Mouse (Mus musculus) layer of hippocampus, postnatal 10 days (tissue): ENCODE data around the gene Zfp46. TPM values are rescaled to one million over a fixed set of nuclear protein-coding genes. Genes with fewer than 3 reads are reported as not detected.
A peak's percentile ranks its signal among the peaks of the same experiment; 100 is the strongest.

ENCODE experiments used
- DNase-seq, 2 experiments: peaks; one replicate each; pipeline ENCODE4 v3.0.0; 2021; ENCODE audit warnings: low spot score in 2 of 2
- long read RNA-seq: library from polyadenylated mRNA; stranded (forward); transcript quantifications from one replicate; pipeline ENCODE4 v2.0.0, GENCODE M21; 2023
- total RNA-seq, 2 experiments: library from RNA; stranded (reverse); gene quantifications; 2 replicates each; pipeline ENCODE4 v1.2.3; 2021

Zfp46 gene
- 10 to 100 TPM; 88.7 to 93.8 TPM for total RNA-seq
- long read RNA-seq, full-length matches to known transcripts = 11 of 20 reads
- long read RNA-seq, partial matches to known transcripts = 1 of 20 reads
- long read RNA-seq, other reads (novel, unspliced or antisense) = 8 of 20 reads

DNA sequence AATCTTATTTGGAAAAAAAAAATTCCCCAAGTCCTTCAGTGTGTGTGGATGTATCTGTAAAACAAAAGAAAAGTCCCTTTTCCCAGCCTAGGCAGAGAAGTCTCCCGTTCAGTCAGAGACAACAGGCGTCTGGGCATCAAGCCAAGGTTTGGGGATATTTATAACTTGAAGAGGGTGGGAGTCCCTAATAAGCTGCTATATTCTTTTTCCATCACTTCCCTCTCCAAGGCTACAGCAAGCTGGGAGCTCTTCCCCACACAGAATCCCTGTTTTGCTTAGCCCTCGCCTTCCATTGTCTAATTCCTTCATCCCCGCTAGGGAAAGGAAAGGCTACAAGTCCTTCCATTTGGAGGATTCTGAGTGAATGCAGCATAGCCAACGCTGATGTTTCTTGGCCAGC is at the start of gene Zfp46:
Gene Zfp46, plus strand, starts transcription at position 229 of the 400 bp plus-strand sequence.
- DNase-seq = peak; percentile 78 to 86

GRCm38 (mm10) chr4:136238669-136239068 is 45.8 kb upstream of the Zfp46 start:
- DNase-seq = no peak

DNA sequence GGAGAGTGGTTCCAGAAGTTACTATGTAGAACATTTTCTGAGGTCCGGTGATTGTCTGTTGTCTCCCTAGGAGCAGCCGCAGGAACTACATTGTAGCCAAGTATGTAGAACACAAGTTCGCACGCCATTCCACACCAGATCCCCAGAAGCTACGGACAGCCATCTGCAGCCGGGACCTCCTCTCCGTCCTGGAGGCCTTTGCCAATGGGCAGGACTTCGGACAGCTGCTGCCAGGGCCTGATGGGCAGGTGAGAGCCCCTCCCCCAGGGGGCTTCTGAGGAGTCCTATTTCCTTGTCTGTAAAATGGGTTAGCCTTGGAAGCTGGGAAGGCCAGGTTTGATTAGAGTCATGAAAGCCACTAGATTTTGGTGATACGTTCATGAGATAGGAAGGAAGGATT is 45.4 kb upstream of the Zfp46 start:
- DNase-seq = no peak

- DNase-seq = peak; percentile 88 to 89
Observed at GRCm38 (mm10) chr4:136239622-136240021, 44.9 kb upstream of the Zfp46 start.

DNA sequence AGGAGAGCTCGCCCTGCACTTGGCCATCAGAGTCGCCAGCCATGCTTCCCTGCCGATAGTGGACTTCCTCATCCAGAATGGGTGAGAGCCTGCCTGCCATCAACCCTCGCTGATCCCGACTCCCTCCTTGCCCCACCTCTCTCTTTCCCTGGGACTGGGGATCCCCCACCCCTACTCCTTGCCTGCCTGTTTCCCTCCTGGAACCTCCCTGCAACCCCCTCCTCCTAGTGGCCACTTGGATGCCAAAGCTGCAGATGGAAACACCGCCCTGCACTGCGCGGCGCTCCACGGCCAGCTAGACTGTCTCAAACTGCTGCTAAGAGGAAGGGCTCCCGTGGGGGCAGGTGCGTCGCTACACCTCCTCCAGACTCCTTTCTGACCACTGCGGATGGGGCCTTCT is 44.4 kb upstream of the Zfp46 start:
- DNase-seq = no peak

DNA sequence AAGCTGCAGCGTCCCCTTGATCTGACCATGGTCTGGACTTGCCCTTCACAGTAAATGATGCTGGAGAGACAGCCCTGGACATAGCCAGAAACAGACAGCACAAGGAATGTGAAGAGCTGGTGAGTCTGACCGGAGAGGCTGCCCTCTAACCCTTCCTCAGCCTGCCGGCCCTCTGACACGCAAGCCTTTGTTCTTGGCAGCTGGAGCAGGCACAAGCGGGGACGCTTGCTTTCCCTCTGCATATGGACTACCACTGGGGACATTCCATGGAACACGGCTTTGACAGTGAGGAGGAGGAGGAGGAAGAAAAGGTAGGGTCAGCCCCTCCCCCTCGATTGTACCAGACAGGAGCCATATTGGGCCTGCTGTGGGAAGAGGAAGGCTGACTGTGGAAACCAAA is 43.5 kb upstream of the Zfp46 start:
- DNase-seq = no peak

DNA sequence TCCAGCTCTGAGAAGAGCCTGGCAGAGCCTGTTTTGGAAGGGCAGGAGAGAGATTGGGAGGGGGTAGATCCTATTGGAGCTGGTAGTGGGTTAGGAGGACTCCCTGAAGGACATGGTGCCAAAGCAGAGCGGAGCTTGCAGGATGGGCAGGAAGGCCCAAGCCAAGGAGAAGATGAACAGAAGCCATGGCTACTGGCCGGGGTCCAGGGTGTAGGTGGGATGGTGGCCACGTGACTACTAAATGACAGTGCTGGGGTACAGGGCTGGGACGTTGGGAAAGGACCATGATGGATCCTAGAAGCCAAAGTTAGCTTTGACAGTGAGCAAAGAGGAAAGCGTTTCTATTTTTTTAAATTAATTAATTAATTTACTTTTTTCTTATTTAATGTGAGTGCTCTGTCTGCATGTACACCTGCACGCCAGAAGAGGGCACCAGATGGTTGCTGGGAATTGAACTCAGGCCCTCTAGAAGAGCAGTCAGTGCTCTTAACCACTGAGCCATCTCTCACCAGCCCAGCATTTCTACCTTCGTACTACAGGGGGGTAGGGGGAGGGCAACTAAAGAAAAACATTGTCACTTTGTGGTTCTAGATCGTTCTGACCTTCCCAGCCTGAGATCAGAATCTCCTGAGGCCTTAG is 42.3 kb upstream of the Zfp46 start:
- DNase-seq = peak in 1 of 2 experiments; percentile 40

- no peak for DNase-seq
Observed at GRCm38 (mm10) chr4:136242728-136243127, 41.8 kb upstream of the Zfp46 start.

DNA sequence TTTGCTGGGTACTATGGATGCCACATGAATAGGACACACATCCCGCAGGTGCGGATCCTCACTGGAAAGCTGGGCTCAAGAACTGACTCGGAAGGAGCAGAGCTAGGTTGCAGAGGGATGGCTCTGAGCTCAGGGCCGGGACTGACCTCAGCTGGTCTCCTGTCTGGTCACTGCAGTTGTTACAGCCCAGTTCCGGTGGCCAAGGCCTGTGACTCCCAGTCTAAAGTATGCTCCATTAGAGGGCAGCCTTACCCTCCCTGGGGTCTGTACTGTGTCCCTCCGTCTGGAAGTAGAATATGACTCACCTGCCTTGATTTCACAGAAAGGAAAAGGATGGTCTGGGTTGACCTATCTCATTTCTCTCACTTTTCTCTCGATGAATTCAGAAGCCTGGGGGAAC is 40.3 kb upstream of the Zfp46 start:
- no peak for DNase-seq

- no peak for DNase-seq
Observed at GRCm38 (mm10) chr4:136245681-136246080, 38.8 kb upstream of the Zfp46 start.

GRCm38 (mm10) chr4:136246568-136246969 is 37.9 kb upstream of the Zfp46 start:
- no peak for DNase-seq

DNA sequence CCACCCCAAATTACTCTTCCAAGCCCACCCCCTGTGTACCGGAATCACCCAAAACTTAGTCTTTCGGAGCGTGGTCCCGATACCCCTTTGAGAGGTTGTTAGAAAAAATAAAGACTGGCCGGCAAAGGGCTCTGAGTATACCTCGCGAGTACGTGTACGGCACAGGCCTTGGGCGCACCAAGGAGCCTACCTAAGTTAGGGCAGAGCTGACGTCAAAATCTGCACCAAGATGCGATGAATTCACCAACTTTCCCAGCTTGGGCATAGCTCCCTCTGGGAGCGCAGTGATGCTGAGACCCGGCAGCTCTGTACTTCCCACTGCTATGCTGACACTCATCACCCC is 37.1 kb upstream of the Zfp46 start:
- no peak for DNase-seq

- DNase-seq = no peak
Observed at GRCm38 (mm10) chr4:136247729-136248463, 36.6 kb upstream of the Zfp46 start, which contains the start of gene Tcea3. Tcea3 (plus strand) TSS chr4:136247729.

DNA sequence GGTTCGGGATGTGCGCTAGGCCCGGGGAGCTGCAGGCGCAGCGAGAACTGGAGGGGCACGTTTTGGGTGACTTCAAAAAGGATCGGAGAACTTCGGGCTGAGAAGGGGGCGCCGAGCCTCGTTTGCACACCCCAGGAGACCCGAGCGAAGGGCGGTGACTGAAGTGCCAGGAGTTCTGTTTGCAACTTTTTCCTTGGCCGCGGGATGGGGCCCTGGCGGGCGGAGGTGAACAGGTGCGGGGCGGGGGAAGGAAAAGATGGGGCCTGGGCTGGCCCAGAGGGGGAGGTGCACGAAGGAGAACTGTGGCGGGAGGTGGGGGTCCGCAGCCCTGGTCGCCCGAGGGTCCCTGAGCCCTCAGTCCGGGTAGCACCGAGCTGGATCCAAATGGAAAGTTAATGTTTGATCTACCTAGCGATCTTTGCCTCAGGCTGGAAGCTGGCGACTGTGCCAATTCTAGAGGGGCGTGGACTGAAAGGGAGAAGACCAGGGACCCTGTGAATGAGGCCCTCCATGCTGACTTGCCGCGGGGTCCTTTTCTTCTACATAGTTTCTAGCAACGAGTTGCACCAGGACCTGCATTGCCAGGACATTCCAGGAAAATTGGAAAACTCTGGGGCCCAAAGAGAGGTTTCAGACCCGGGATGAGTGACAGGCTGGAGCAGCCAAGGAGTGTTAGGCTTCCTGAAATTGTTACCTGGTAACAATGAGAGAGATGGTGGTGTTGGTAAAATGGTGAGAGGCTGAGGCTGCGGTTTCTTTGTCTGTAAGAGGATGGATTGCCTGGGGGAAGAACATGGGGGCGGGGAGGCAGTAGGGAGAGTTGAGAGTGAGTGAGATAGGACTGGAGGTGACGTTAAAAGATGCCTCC is 35.8 kb upstream of the Zfp46 start:
- no peak for DNase-seq

GRCm38 (mm10) chr4:136249332-136249647 is 35.2 kb upstream of the Zfp46 start:
- no peak for DNase-seq

DNA sequence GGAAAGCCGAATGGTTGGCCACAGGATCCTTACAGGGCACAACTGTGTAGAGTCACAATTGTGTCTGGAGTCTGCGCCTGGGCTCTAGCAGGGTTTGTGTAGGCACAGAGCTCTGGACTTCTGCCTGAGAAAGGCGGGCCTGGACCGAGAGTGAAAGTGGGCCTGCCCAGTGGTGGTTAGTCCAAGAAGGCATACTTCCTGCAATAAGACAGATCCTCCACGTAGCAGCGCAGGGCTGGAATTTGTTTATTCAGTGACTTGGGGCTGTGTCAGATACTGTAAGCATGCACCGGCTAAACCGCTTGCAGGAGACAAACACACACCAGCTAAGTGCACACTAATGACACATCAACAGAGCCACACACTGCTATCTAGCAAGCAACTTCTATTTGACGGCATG is 34.7 kb upstream of the Zfp46 start:
- no peak for DNase-seq

DNA sequence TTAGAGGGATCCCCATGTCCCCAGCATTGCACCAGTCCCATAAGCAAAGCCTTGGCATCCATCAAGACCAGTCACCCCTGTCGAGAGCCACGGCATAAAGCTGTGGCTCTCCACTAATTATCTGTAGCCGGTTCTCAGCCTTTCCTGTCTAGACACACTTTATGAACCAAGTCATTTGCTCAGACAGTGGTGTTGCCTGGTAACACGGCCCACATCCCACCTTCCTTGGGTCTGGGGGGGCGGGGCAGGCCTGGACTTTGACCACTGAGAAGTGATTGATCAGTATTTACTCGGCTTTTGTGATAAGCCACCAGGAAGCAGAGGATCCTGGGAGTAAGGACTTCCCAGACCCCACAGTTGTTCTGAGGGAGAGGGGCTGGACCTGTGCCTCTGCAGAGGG is 28.6 kb upstream of the Zfp46 start:
- DNase-seq = no peak

- DNase-seq = no peak
Observed at GRCm38 (mm10) chr4:136256696-136257095, 27.8 kb upstream of the Zfp46 start.

DNA sequence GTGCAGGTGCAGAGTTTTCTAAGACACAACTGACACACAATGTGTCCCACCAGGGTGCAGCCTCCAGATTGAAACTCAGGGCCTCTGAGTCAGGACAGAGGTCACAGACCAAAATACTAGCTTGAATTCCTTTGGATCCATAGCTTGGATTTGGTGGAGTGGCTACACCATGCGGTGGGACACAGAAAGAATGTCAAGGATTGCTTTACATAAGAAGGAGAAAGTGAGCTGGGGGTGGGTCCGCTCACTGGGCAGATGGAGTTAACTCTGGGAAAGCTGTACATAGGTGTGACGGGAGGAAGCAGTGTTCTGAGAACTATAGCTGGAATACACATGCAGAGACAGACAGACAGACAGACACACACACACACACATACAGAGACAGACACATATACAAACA is 24.6 kb upstream of the Zfp46 start:
- DNase-seq = no peak

DNA sequence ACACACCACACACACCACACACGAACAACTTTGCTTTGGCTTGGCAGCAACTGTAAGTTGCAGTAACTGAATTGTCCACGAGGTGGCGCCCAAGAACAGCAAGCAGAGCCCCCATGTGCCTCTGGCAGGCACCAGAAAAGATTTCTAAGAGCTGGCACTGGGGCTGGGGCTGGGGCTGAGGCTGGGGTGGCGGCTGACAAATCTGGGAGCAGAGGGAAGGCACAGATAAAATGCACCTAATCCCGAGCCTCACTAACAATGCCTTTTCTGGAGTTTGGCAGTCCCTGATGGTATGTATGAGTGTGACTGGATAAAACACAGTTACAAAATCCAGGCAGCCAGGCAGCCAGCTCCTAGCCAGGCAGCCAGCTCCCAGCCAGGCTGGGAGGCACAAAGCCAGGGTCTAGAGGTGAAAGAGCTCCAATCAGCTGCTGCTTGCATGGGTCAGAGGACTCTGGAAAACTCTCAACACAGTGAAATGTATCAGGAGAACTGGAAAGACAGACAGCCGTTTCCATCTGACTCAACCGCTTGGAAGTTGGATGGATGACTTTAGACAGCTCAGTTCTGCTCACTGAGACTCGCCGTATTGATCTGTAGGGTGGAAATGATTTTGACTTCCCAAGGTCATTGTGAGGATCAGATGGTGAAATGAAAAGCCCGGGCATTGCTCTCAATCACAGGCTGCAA is 23.8 kb upstream of the Zfp46 start:
- DNase-seq = peak; percentile 91 to 93

DNA sequence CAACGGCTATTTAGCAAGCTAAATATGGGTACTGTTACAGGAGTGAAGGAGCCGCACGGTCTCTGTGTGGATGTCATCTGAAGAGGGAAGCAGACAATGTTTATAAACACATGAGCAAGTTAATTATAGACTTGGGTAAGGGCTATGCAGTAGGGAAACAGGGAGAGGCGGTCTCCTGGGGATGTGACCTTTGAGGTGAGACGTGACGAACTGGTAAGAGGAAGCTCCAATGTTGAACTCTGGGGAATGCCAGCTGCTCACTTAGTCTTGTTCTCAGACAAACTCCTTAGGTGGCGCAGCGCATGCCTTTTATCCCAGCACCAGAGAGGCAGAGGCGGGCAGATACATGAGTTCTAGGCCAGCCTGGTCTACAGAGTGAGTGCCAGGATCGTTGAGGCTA is 22.6 kb upstream of the Zfp46 start:
- DNase-seq = no peak
